Mouse (Mus musculus): Measurements from ENCODE around the gene Mtr.

- TF ChIP-seq CTCF (IDR thresholded peaks at IDR 0.05; ENCODE audit: insufficient read depth, low read depth, low read length) (no peak), POLR2A (IDR thresholded peaks at IDR 0.05; ENCODE audit: insufficient read depth, low read depth, low read length) (no peak)
Measured at GRCm38 (mm10) chr13:12228248-12228647, 29.7 kb downstream of the Mtr start.

Measured in olfactory bulb, adult 2 months (tissue).